Mouse (Mus musculus) thymus, adult 2 months (tissue): Measurements from ENCODE around the gene Msi1. TPM values are rescaled to one million over a fixed set of nuclear protein-coding genes. Genes with fewer than 3 reads are reported as not detected.

ENCODE experiments used
- DNase-seq: peaks from one replicate; pipeline ENCODE4 v3.0.0; 2021
- H3K27ac ChIP-seq: fragments of 200-500 bp; 2 replicates; pipeline ENCODE4 v1.5.1; 2012; ENCODE audit warnings: low read length, control low read depth; ENCODE audit not compliant: control insufficient read depth, insufficient read depth
- H3K27me3 ChIP-seq: fragments of 200-500 bp; 2 replicates; pipeline ENCODE4 v1.6.1; 2012; ENCODE audit warnings: mild to moderate bottlenecking, low read length, moderate library complexity, mixed read lengths; ENCODE audit not compliant: control insufficient read depth, insufficient read depth
- H3K36me3 ChIP-seq: fragments of 200-500 bp; 2 replicates; pipeline ENCODE4 v1.6.1; 2012; ENCODE audit warnings: mild to moderate bottlenecking, low read length, moderate library complexity; ENCODE audit not compliant: control insufficient read depth, insufficient read depth
- H3K4me1 ChIP-seq: fragments of 200-500 bp; replicated peaks from 2 replicates; pipeline ENCODE4 v1.6.1; 2012; ENCODE audit warnings: low read length; ENCODE audit not compliant: control insufficient read depth, insufficient read depth
- H3K4me3 ChIP-seq: fragments of 200-500 bp; 2 replicates; pipeline ENCODE4 v1.5.1; 2012; ENCODE audit warnings: mild to moderate bottlenecking, low read length, control low read depth, moderate library complexity; ENCODE audit not compliant: control insufficient read depth, insufficient read depth
- CTCF ChIP-seq: fragments of 200-500 bp; IDR thresholded peaks from 2 replicates; pipeline ENCODE4 v1.5.1; 2012; ENCODE audit warnings: mild to moderate bottlenecking, control low read depth, low read length, moderate library complexity, borderline replicate concordance; ENCODE audit not compliant: control insufficient read depth, poor library complexity, insufficient read depth; ENCODE audit errors: extremely low read depth
- POLR2A ChIP-seq: fragments of 200-500 bp; IDR thresholded peaks from 2 replicates; pipeline ENCODE4 v1.6.1; 2012; ENCODE audit warnings: mild to moderate bottlenecking, low read length, control low read depth, moderate library complexity; ENCODE audit not compliant: control insufficient read depth, poor library complexity, insufficient read depth; ENCODE audit errors: extremely low read depth
- WGBS: fragments of 180-500 bp; shearing (Covaris S2); methylation state at CpG from one replicate; pipeline ENCODE4 v1.1.7; 2018; 5-methylcytosine and 5-hydroxymethylcytosine counted together
- polyA plus RNA-seq: library from polyadenylated mRNA; depleted of rRNA; stranded (reverse); fragments of >200 nt; gene quantifications from 2 replicates; pipeline ENCODE4 v1.2.3, GENCODE M21; 2012; rRNA removed

The Msi1 gene
- polyA plus RNA-seq, 1 experiment = 6.6 TPM

DNA sequence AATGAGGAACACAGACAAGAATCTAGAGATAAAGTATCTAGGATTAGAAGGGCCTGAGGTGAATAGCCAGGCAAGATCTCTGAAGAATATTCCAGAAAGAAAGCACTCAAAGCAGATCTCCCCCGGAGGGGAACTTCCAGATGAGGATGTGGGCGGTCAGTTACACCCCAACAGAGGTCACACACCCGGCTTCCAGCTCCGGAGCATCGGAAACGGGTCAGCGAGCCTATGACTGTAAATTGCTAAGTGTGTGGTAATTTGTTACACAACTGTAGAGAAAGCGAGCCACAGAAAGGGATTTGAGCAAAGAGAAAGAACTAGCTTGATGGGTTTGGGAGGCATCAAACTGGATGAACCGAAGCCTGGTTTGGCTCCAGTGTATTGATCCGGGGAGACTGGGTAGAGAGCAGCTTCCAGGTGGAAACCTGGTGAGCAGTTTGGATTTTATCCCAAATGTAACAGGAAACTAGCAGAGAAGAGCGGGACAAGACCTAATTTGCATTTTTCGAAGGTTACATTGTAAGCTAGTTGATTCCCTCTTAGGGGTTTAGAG is 71.1 kb downstream of the Msi1 start:
- TF ChIP-seq POLR2A (no peak), CTCF (no peak)
- DNase-seq = no peak
- no peaks in the 10 kb centered on the region for H3K27me3 ChIP-seq
- H3K4me1 ChIP-seq = no peaks in the 10 kb centered on the region
- no peak overlapping the region for H3K27ac ChIP-seq
- 83% methylated on average over 12 of the region's 12 CpGs for WGBS
- no peak overlapping the region for H3K4me3 ChIP-seq
- H3K36me3 ChIP-seq = no peaks in the 10 kb centered on the region

GRCm38 (mm10) chr5:115503035-115503434 is 73.6 kb downstream of the Msi1 start:
- H3K27ac ChIP-seq = no peak overlapping the region
- no peaks in the 10 kb centered on the region for H3K27me3 ChIP-seq
- no peaks in the 10 kb centered on the region for H3K36me3 ChIP-seq
- no peak overlapping the region for H3K4me3 ChIP-seq
- H3K4me1 ChIP-seq = peaks cover 10% of the 10 kb centered on the region
- WGBS = 82% methylated on average over 12 of the region's 12 CpGs
- no peak for DNase-seq
- TF ChIP-seq CTCF = no peak
- no peak for TF ChIP-seq POLR2A

Other genes with a start within 250 kb of the Msi1 start
- gene Cabp1, start 235.2 kb upstream of the Msi1 start, polyA plus RNA-seq = 0.50 and 0.58 TPM in 2 replicates
- 166 and 189 TPM in 2 replicates for gene Pop5, start 193.8 kb upstream of the Msi1 start, polyA plus RNA-seq
- 178 and 224 TPM in 2 replicates for gene Rnf10, start 156.7 kb upstream of the Msi1 start, polyA plus RNA-seq
- gene Coq5, start 149.9 kb upstream of the Msi1 start, polyA plus RNA-seq = 11.6 and 12.5 TPM in 2 replicates
- 407 and 496 TPM in 2 replicates for gene Dynll1, start 128.6 kb upstream of the Msi1 start, polyA plus RNA-seq
- gene Srsf9, start 102.4 kb upstream of the Msi1 start, polyA plus RNA-seq = 67.6 and 92.9 TPM in 2 replicates
- 10.1 and 11.3 TPM in 2 replicates for gene Gatc, start 88.4 kb upstream of the Msi1 start, polyA plus RNA-seq
- 10.7 and 12.8 TPM in 2 replicates for gene Triap1, start 88.4 kb upstream of the Msi1 start, polyA plus RNA-seq
- 2,836 and 2,976 TPM in 2 replicates for gene Cox6a1, start 80.6 kb upstream of the Msi1 start, polyA plus RNA-seq
- gene Pla2g1b, start 36.7 kb downstream of the Msi1 start, polyA plus RNA-seq = 1.2 and 1.8 TPM in 2 replicates
- gene Sirt4, start 55.1 kb downstream of the Msi1 start, polyA plus RNA-seq = 47.2 and 48.6 TPM in 2 replicates
- gene Pxn, start 77.1 kb downstream of the Msi1 start, polyA plus RNA-seq = 161 and 172 TPM in 2 replicates
- gene Rplp0, start 129.9 kb downstream of the Msi1 start, polyA plus RNA-seq = 3,356 and 3,688 TPM in 2 replicates
- 87.8 and 109 TPM in 2 replicates for gene Gcn1l1, start 135.7 kb downstream of the Msi1 start, polyA plus RNA-seq
- 129 and 130 TPM in 2 replicates for gene Rab35, start 202.3 kb downstream of the Msi1 start, polyA plus RNA-seq